Mouse (Mus musculus) spleen, postnatal 4 days (tissue): ENCODE data around the gene Pigs.

Source experiments
- DNase-seq, 2 experiments: peaks; one replicate each; pipeline ENCODE4 v3.0.0; 2022; ENCODE audit warnings: low spot score in 2 of 2

Pigs gene

DNA sequence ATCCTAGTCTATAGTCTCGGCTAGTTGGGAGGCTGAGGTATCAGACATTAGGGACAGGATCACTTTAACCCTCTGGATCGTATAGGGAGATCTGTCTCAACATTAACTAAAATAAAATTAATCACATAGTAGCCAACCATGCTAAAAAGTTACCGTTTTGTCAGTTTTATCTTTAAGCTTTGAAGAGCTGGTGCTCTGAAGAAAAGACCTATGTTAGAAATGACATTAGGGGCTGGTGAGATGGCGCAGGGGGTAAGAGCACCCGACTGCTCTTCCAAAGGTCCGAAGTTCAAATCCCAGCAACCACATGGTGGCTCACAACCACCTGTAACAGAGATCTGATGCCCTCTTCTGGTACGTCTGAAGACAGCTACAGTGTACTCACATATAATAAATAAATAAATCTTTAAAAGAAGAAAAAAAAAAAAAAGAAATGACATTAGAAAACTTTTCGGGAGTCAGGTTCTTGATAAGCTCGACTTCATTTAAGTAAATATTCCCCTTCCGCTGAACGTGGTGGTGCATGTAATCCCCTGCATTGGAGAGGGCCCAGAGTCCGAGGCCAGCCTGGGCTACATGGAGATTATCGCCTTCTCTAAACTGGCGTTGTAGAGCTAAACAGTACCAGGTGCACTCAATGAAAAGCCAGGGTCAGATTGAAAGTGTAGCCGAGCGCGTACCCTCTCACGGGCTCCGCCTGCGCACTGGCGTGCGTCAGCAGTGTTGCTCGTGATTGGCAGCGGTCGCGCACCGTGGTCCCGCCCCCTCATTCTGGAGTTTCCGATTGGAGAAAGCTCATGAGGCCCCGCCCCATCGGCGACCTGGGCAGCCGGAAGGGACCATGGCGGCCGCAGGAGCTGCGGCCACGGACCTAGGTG lies at the start of gene Pigs:
Gene Pigs, plus strand, starts transcription at position 782 of the 878 bp plus-strand sequence.
- DNase-seq, result peak; percentile 98 to 99

DNA sequence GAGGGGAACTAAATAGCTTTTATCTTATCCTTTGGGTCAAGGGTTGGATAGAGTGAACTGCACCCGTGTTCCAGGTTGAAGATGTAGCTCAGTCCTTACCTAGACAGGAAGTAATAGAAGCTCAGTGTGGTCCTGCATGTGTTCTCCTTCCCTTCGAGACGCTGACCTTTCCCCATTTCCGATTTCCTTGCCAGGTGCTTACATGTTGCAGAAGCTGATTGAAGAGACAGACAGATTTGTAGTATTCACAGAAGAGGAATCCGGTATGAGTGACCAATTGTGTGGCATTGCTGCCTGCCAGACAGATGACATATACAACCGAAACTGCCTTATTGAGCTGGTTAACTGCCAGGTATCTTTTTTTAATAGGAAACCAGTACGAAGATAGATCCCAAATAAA lies 49.4 kb upstream of the Pigs start:
- no peak for DNase-seq

DNA sequence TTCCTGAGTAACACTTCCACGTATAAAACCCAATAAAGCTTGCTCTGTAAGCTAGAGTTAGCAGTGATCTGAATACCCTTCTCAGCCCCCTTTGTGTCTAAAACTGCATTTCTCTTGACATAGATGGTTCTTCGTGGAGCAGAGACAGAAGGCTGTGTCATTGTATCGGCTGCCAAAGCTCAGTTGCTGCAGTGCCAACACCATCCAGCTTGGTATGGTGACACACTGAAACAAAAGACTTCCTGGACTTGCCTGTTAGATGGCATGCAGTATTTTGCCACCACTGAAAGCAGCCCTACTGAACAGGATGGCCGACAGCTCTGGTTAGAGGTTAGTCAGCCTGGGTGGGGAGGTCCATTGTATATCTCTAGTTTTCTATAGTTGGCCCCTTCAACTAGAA lies 48.6 kb upstream of the Pigs start:
- no peak for DNase-seq

DNA sequence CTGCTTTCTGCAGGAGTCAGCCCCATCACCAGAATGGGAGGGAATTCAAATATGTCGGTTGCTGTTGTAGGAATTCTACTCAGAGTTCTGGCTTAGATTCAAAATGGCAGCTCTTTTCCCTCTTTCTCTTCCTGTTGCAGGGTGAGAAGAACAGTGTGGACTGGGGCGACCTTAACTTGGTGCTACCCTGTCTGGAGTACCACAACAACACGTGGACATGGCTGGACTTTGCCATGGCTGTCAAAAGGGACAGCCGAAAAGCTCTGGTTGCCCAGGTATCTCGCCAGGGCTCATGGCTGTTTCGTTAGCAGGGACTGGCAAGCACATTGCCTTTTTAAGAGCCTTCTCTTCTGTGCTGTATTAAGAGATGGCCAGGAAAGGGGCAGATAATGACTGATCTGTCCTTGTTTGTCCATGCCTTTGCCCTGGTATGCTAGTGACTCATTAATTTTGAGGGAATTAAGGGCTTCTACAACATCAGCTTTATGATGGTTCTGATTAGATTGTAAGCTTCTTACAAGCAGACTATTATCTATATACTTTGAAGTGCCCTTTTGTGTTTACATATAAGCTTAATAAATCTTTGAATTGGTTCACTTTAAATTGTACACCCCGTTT lies 39.0 kb upstream of the Pigs start:
- no peak for DNase-seq

DNA sequence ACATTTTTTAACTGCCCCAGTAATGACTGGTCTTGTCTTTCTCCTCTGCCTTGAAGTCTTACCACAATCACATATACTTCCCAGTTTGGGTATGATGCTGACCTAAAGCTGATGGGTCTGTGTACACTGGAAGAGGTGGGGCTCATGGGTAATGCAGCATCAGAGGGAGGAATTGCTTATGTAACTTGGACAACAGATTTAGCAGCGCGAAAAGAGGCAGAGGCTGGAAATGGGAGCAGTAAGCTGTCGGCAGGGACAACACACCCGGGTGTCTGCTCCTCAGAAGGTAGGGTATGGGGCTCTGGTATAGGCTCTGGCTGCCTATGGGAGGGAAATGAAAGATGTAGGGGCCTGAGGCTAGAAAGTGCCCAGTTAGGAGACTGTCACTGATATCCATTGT lies 37.6 kb upstream of the Pigs start, which contains the start of gene BC030499:
Gene BC030499, plus strand, starts transcription at position 188 of the 400 bp plus-strand sequence.
- no peak for DNase-seq

DNA sequence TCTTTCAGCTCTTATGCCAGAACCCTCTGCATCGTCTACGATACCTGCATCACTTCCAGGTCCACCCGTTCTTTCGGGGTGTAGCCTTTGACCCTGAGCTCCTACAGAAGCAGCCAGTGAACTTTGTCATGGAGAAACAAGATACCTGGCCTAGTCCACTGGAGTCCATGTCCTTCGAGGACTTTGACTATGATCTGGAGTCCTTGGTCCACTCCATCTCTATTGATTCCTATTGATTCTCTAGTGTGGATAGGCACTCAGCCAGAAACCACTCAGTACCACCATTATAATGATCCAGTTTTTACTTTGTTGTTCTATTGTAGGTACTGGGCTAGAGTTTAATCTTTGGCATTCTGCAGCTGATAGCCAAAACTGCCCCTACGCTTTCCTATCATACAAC lies 33.6 kb upstream of the Pigs start:
- DNase-seq, result no peak

DNA sequence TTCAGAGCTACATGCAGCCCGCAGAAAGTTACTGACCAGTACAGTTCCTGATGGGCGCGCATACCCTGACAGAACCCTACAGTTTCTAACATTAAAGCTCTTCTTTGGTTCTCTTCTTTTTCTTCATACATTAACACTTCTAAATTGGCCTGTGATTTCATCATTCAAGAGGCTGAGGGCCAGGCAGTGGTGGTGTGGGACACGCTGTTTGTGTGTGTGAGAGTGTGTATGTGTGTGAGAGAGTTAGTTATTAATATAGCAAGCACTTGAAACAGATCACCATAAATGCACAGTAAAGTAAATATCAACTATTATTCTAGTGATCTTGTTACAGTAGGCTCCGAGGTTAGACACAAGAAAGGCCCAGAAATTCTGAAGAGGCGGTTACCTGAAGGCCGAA lies 27.3 kb upstream of the Pigs start:
- no peak for DNase-seq

DNA sequence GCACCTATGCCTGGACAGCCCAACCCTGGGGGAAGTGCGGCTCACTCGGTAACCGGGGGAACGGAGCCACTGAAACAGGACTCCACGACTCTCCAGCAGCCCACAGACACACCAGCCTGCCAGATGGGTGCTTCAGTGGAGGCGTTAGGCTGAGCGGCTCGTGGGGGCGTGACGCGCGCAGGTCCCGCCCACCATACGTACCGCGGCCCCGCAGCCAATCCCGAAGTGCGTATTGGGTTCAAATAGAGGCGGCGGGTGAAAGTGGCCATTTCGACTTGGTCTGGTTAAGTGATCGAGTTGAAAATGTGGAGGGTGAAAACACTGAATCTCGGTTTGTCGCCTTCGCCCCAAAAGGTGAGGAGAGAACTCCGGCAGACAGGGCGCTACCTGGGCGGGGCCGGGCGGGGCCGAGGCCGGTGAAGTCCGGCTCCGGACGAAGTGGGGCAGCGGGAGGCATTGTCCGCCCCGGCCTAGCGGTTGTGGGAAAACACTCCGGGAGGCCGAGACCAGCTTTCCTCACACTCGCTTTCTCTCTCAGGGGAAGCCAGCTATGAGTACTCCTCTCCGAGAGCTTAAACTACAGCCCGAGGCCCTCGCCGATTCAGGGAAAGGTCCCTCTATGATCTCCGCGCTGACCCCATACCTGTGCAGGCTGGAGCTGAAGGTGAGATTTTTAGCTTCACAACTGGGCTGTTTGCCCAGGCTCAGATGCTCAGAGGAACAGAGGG lies 26.7 kb upstream of the Pigs start, which contains the start of gene Spag5:
Gene Spag5, plus strand, starts transcription at position 173 of the 728 bp plus-strand sequence.
- DNase-seq, result peak; percentile 91 to 95

DNA sequence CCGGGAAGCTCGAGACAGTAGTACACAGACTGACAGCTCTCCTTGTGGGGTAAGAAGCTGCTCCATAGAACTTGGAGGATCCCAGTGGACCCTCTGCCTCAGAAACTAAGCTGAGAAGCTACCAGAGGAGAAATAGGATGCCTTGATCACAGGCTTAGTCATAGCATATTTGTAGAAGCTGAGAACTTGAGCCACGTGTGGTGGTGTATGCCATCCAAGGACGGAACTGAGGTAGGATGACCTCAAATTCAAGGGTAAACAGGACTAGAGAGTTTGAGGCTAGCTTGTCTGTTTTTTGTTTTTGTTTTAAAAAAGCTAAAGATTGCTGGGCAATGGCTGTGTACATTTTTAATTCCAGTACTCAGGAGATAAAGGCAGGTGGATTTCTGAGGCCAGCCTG lies 22.9 kb upstream of the Pigs start:
- DNase-seq, result no peak

DNA sequence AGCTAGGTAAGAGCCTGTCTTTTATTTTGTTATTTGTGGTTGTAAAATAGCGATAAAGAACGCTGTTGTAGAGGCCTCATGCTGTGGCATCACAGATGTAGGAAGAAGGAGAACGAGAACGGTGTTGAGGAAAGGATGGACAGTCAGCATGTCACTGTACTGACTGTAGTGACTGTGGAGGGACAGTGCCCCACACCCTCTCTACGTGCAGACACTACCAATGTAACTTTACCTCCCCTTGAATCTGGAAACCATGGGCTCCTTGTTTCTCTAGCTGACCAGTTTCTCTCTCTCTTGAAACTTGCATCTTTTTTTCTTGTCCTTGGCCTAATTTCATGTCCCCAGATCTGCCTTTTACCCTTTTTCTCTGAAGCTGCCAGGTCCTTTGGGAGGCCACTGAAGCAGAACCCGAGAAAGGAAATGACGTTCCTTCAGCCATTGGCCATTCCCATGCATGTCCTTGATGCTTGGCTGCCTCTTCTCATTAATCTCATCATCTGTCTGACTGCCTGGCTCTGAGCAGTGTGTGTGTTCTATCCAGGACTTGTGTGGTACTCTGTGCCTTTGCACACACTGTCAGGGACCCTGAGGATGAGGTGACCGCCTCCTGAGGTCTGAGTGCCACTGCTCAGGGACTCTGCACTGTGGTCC lies 17.2 kb upstream of the Pigs start:
- DNase-seq, result no peak

DNA sequence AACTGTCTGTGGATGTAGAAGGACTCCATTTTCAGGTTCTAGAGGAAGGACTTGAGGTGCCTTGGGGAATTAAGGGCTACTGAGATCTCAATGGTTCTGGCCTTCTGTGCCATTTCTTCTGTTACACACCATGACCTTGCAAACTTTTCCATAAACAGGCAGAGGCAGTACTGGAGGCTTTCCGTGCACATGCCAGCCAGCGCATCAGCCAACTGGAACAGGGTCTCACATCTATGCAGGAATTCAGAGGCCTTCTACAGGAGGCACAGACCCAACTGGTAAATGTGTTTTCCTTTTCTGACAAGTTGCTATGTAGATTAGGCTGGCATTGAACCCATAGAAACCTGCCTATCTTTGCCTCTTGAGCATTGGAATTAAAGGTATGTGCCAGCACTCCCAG lies 14.6 kb upstream of the Pigs start:
- DNase-seq, result no peak

DNA sequence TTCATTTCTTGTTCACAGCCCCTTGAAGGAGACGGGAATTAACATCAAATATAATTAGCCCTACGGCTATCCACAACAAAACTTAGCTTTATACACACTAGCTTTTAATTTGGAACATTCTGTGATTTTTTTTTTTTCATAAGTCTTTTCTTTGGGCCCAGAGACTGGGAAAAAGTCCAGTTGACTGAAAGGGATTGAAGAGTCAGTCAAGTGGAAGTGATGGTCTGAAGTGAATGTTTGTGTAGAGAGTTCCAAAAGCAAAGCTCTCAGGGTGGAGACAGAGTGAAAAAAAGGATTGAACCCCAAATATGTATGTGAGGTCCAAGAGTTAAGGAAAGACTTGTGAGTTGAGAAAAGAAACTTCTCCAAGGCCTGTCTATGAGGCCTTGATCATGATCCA lies 9.8 kb upstream of the Pigs start:
- DNase-seq, result no peak

DNA sequence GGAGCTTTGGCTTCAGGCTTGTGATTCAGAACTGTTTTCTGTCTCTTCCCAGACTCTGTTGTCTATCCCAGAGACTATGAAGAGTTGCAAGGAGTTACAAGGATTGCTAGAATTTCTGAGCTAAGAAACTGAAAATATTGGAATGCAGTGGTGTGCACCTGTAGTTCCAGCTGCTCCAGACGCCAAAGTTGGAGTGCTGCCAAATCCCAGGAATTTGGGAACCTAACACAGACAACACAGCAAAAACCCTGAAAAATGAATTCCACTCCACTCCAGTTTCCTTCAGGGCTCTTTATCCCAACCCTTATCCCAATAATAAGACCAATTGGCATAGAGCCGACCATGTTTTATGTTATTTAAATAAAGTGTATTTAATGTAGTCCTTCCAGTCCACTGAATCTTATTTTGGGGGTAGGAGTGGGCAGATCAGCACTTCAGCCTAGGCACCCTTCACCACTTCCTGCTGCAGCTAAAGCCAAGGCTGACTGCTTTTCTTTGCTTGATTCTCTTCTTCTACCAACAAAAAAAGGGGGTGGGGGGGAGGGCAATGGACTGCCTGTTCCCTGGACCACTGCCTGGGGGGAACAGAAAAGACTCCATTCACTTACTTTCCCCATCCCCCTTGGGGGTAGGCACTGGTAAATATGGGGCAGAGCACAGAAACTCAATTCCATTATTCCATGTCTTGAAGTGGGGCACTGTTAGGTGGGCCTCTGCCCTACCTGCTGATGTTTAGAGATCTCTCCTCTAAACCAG lies 6.0 kb upstream of the Pigs start:
- DNase-seq, result no peak

DNA sequence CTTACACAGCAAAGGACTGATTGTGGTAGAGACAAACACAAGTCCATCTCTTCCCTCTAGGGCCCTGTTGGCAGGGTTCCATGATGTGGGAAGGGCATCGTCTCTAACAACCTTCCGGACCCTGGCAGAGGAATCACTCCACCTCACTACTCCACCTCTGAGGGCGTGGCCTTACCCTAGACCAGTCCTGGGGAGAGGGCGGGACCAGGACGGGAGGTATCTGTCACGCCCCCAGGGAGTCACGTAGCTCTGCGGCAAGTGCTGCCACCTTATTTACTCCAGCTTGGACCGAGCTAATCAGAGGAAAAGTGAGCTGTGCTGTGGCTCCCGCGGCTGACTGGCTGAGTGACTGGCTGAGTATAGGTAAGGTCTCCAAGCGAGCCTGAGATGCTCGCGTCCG lies 5.4 kb upstream of the Pigs start, which contains the start of gene Aldoc:
Gene Aldoc, plus strand, starts transcription at position 109 of the 400 bp plus-strand sequence.
- peak; percentile 82 to 85 for DNase-seq

DNA sequence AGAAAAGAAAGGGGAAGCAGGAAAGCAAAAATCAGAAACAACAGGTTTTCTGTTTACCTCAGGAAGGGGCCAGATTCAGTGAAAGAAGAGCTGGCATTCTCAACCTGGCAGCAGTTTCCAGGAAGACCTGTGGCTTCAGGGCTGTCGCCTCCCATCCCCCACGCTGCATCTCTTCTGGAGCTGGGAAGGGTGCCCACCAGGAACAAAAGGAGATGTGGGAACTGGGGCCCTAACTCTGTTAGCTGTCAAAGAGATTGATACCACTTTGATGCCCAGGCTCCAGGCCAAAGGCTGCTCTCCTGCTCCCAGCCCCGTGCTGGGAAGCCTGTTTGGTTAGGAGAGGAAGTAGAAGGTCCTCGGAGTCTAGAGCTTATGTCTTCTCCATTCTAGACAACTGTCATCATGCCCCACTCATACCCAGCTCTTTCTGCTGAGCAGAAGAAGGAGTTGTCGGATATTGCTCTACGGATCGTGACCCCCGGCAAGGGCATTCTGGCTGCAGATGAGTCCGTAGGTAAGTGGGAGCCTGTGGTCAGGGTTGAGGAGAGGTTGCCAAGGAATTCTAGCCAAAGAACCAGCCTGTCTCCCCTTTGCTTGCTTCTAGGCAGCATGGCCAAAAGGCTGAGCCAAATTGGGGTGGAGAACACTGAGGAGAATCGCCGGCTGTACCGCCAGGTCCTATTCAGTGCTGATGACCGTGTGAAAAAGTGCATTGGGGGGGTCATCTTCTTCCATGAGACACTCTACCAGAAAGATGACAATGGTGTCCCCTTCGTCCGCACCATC lies 4.0 kb upstream of the Pigs start:
- peak in 1 of 2 experiments; percentile 59 for DNase-seq

DNA sequence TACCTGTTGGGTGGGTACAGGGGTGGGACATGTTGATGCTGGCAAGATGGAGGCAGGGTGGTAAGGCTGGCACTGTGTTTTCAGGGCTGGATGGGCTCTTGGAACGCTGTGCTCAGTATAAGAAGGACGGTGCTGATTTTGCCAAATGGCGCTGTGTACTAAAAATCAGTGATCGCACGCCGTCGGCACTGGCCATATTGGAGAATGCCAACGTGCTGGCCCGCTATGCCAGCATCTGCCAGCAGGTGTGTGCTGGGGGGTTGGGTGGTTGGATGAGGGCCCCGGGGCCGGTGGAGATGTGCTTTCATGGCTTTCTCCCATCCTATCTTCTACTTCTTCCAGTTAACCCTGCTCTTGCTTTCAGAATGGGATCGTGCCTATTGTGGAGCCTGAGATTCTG lies 3.2 kb upstream of the Pigs start:
- DNase-seq, result peak in 1 of 2 experiments; percentile 58

DNA sequence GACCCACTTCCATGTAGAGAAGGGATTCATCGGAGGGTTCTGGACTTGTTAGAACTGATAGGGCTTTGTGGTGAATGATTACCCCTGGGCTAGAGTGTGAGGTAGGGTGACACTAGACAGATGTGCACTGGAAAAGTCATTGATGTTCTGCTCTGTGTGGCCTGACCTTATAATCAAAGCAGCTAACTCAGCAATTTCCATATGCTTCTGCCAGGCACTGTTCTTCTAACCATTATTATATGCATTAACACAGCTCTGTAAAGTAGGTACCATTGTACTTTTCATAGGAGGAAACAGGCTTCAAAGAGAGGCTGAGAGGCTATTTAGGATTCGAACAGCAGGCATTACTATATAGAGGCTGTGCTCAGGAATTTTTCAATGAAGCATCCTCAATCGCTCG lies 1.0 kb upstream of the Pigs start:
- DNase-seq, result no peak

DNA sequence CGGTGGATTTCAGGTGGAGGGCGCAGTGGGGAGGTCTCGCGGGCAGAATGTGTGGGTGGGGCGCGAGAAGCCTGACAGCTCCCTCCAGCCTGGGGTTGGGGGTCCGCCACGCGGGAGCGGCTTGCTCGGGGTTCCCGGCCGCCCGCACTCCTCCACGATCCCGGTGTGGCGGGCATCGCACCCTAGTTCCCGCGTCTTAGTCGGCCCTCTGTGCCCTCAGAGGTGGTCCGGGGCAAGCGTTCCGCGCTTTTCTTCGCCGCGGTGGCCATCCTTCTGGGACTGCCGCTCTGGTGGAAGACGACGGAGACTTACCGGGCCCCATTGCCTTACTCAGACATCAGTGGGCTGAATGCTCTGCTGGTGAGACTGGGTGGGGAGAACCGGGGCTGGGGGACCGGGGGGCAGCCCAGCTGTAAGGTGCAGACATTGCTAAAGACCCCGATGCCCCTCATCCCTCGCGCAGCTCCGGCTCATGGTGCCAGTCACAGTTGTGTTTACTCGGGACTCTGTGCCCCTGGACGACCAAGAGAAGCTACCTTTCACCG lies 369 bp downstream of the Pigs start:
- DNase-seq, result no peak

DNA sequence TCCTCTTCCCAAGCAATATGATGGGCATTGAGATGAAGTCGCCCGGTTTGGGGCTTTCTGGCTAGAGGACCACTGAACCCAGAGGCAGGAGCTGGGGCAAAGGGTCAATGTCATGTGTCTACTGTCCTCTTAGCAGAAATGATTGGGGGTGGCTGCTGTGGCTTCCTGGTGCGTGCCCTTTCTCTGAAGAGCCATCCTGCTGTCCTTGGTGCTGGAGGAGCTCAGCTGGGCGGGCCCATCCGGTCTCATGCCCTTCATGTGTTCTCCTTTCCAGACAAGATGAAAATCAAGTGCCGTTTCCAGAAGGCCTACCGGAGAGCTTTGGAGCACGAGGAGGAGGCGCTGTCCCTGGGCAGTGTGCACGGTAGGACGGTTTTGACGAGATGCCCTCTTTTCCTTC lies 4.5 kb downstream of the Pigs start:
- DNase-seq, result no peak

DNA sequence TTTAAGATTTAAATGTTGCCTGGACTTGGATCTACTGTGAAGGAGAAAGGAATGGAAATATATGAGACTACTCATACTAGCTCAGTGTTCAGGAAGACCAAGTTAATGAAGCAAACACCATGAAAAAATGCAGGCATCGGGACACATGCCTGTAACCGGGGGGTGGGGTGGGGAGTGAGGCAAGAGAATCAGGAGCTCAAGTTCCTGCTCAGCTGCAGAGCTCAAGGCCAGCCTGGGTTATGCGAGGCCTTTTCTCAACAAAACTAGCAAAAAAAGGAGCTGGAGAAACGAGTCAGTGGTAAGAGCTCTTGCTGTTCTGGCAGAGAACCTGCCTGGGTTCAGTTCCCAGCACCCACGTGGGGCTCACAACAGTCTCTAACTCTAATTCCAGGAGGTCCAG lies 5.8 kb downstream of the Pigs start:
- DNase-seq, result no peak
